In the genomic region with DNA sequence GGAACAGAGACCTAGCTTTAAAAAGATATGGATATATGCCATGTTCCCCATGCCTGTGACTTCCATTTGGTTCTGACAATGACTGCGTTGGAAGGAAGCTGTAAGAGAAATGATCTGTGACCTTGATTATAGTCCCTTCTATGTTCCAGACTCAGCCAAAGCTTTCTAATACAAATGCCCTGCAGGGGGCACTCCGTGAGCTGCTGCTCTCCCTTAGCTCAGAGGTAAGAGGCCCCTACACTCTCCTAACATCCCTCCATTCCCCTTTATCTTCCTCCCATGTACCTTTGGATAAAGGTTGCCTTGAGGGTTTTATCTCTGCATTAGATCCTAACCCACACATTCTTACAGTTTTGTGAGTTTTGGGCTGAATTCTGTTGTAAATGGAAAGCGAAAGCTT, we compare ENCODE assay signal across 15 mouse cellular contexts.
DNase-seq lines count a peak whose midpoint lies in the region.
"Had no signal": no experiment of that assay in that cellular context is flagged by ENCODE, and none has a peak within 500 bp of the region (broad histone marks: within the 10 kb centered on the region; RNA-seq: fewer than 3 reads in every experiment).

No protein-coding gene starts in this region.

- intact Hi-C loops in left cerebral cortex, postnatal 4 days (cut with DNase I) = no loop called here

- DNase-seq in embryo, embryonic 10.5 days (ENCODE audit: low spot score) = peak; percentile 8
- no peak for DNase-seq in embryo, embryonic 9.5 days (ENCODE audit: extremely low spot score)
- peak; percentile 8 to 30 for DNase-seq in kidney, postnatal 25 days
- DNase-seq in kidney, adult 11 months = no peak
- peak; percentile 2 for DNase-seq in 3T3-L1 (ENCODE audit: low read depth, low spot score)
- peak; percentile 16 for DNase-seq in R1 (ENCODE audit: low read depth, low spot score)
- DNase-seq in gastrocnemius, postnatal 10 days = no peak
- DNase-seq in left cerebral cortex, postnatal 4 days = no peak
- DNase-seq: adrenal gland, postnatal 14 days; B cell, adult 2 months; gastrocnemius, postnatal 36 days; heart, postnatal 36 days; liver, embryonic 13.5 days; spleen, adult 18-20 months; thymus, postnatal 14 days had no signal

Comparison
In these comparisons a context has a peak if more than half of its experiments do, and no peak if none do; other contexts are left out.
1. DNase-seq: peak in embryo, embryonic 10.5 days (single experiment), kidney, postnatal 25 days (2 of 2), 3T3-L1 (single experiment) and R1 (single experiment); none in embryo, embryonic 9.5 days (single experiment), kidney, adult 11 months (single experiment), gastrocnemius, postnatal 10 days (single experiment) and left cerebral cortex, postnatal 4 days (single experiment).